Mouse (Mus musculus) layer of hippocampus, postnatal 25 days (tissue): ENCODE data around the gene Olfml2b. TPM values are rescaled to one million over a fixed set of nuclear protein-coding genes. Genes with fewer than 3 reads are reported as not detected.
A peak's percentile ranks its signal among the peaks of the same experiment; 100 is the strongest.

ENCODE experiments used
- DNase-seq, 2 experiments: peaks; one replicate each; pipeline ENCODE4 v3.0.0; 2022; ENCODE audit warnings: mixed read lengths in 2 of 2, low spot score in 1 of 2; ENCODE audit errors: extremely low spot score in 1 of 2
- total RNA-seq, 2 experiments: library from RNA; stranded (reverse); gene quantifications; 2 replicates each; pipeline ENCODE4 v1.2.3; 2021

Olfml2b gene
- total RNA-seq, 2 experiments from 2014 or later = 35.6 to 44.2 TPM

GRCm38 (mm10) chr1:170645896-170646605 lies 1.7 kb downstream of the Olfml2b start:
- no peak for DNase-seq

- no peak for DNase-seq
Measured at GRCm38 (mm10) chr1:170646606-170647287, 2.4 kb downstream of the Olfml2b start.

GRCm38 (mm10) chr1:170647381-170647780 lies 3.0 kb downstream of the Olfml2b start:
- no peak for DNase-seq

- DNase-seq = no peak
Measured at GRCm38 (mm10) chr1:170647971-170648514, 3.7 kb downstream of the Olfml2b start.

GRCm38 (mm10) chr1:170651046-170651723 lies 6.9 kb downstream of the Olfml2b start:
- DNase-seq = no peak

- no peak for DNase-seq
Measured at GRCm38 (mm10) chr1:170651989-170652740, 7.8 kb downstream of the Olfml2b start.

- DNase-seq = no peak
Measured at GRCm38 (mm10) chr1:170655280-170655917, 11.1 kb downstream of the Olfml2b start.

- DNase-seq = no peak
Measured at GRCm38 (mm10) chr1:170656518-170657227, 12.3 kb downstream of the Olfml2b start.

GRCm38 (mm10) chr1:170657228-170657521 lies 12.8 kb downstream of the Olfml2b start:
- DNase-seq = no peak

GRCm38 (mm10) chr1:170657643-170658314 lies 13.4 kb downstream of the Olfml2b start:
- DNase-seq = no peak

- DNase-seq = no peak
Measured at GRCm38 (mm10) chr1:170659260-170659659, 14.9 kb downstream of the Olfml2b start.

GRCm38 (mm10) chr1:170664620-170665185 lies 20.4 kb downstream of the Olfml2b start:
- no peak for DNase-seq

GRCm38 (mm10) chr1:170665200-170665599 lies 20.9 kb downstream of the Olfml2b start:
- DNase-seq = no peak

- no peak for DNase-seq
Measured at GRCm38 (mm10) chr1:170674184-170674775, 29.9 kb downstream of the Olfml2b start.

GRCm38 (mm10) chr1:170677681-170678080 lies 33.3 kb downstream of the Olfml2b start:
- no peak for DNase-seq

- no peak for DNase-seq
Measured at GRCm38 (mm10) chr1:170678861-170679260, 34.5 kb downstream of the Olfml2b start.

GRCm38 (mm10) chr1:170679624-170680023 lies 35.3 kb downstream of the Olfml2b start:
- peak in 1 of 2 experiments; percentile 41 for DNase-seq

GRCm38 (mm10) chr1:170683863-170684262 lies 39.5 kb downstream of the Olfml2b start:
- DNase-seq = no peak
